Comparison of ENCODE assay signal across 7 mouse cellular contexts in genomic region chr17:17837426-17837825, GRCm38 (mm10). TPM values are rescaled to one million over a fixed set of nuclear protein-coding genes. Genes with fewer than 3 reads are reported as not detected.
DNase-seq lines count a peak whose midpoint lies in the region; ATAC-seq lines count a peak whose summit lies in the region.

No protein-coding gene starts in this region.

- peaks cover 47% of the 10 kb centered on the region for H3K4me1 ChIP-seq in lung, embryonic 15.5 days
- peaks cover 24% of the 10 kb centered on the region for H3K4me1 ChIP-seq in forebrain, embryonic 14.5 days (ENCODE audit: control insufficient read depth, insufficient read depth, low read length)
- H3K4me1 ChIP-seq in limb, embryonic 12.5 days (replicated peaks): peaks cover 53% of the 10 kb centered on the region
- peaks cover 64% of the 10 kb centered on the region for H3K4me1 ChIP-seq in neural tube, embryonic 13.5 days (replicated peaks)

- no peaks in the 10 kb centered on the region for H3K9me3 ChIP-seq in lung, embryonic 15.5 days
- no peaks in the 10 kb centered on the region for H3K9me3 ChIP-seq in forebrain, embryonic 14.5 days (replicated peaks; ENCODE audit: control insufficient read depth, low read length)
- H3K9me3 ChIP-seq in limb, embryonic 12.5 days: no peaks in the 10 kb centered on the region
- no peaks in the 10 kb centered on the region for H3K9me3 ChIP-seq in neural tube, embryonic 13.5 days

- no peak for ATAC-seq in lung, embryonic 15.5 days (ENCODE audit: borderline replicate concordance, extremely low read depth, low FRiP score, low TSS enrichment)
- ATAC-seq in forebrain, embryonic 14.5 days: no peak; the same call in 1 of the 2 replicates
- no peak for ATAC-seq in limb, embryonic 12.5 days (ENCODE audit: insufficient number of reproducible peaks, insufficient read depth, low FRiP score, low TSS enrichment, low read depth)
- ATAC-seq in neural tube, embryonic 13.5 days (ENCODE audit: low read depth): peak; percentile 6; the same call in 1 of the 2 replicates

- H3K27me3 ChIP-seq in lung, embryonic 15.5 days: no peaks in the 10 kb centered on the region
- H3K27me3 ChIP-seq in forebrain, embryonic 14.5 days (replicated peaks; ENCODE audit: control insufficient read depth, insufficient read depth, low read length): no peaks in the 10 kb centered on the region
- H3K27me3 ChIP-seq in limb, embryonic 12.5 days: no peaks in the 10 kb centered on the region
- H3K27me3 ChIP-seq in neural tube, embryonic 13.5 days: no peaks in the 10 kb centered on the region

- peak overlapping the region; percentile 54 for H3K4me2 ChIP-seq in lung, embryonic 15.5 days
- H3K4me2 ChIP-seq in forebrain, embryonic 14.5 days (ENCODE audit: low read length): peak overlapping the region; percentile 66
- peak overlapping the region; percentile 63 for H3K4me2 ChIP-seq in limb, embryonic 12.5 days
- peak overlapping the region; percentile 69 for H3K4me2 ChIP-seq in neural tube, embryonic 13.5 days

- 7% methylated on average over 13 of the region's 13 CpGs for WGBS in lung, embryonic 15.5 days
- WGBS in forebrain, embryonic 14.5 days: 9% methylated on average over 13 of the region's 13 CpGs
- WGBS in limb, embryonic 12.5 days: 7% methylated on average over 13 of the region's 13 CpGs
- 8% methylated on average over 13 of the region's 13 CpGs for WGBS in neural tube, embryonic 13.5 days

- no peak for DNase-seq in lung, postnatal 25 days (ENCODE audit: low spot score)
- DNase-seq in cerebellum, adult 9-11 months: peak; percentile 69
- DNase-seq in forebrain, embryonic 14.5 days (ENCODE audit: low spot score): no peak
- DNase-seq in MN1 (ENCODE audit: low spot score): no peak

- H3K9ac ChIP-seq in lung, embryonic 15.5 days: peak overlapping the region; percentile 17; the same call in 1 of the 2 replicates
- peak overlapping the region; percentile 66 for H3K9ac ChIP-seq in forebrain, embryonic 14.5 days (ENCODE audit: low read length)
- H3K9ac ChIP-seq in limb, embryonic 12.5 days (replicated peaks): peak overlapping the region; percentile 55; the same call in 1 of the 2 replicates
- peak overlapping the region; percentile 73 for H3K9ac ChIP-seq in neural tube, embryonic 13.5 days

- peaks cover 56% of the 10 kb centered on the region for H3K36me3 ChIP-seq in lung, embryonic 15.5 days
- peaks cover 48% of the 10 kb centered on the region for H3K36me3 ChIP-seq in forebrain, embryonic 14.5 days (ENCODE audit: control insufficient read depth, insufficient read depth, low read length)
- H3K36me3 ChIP-seq in limb, embryonic 12.5 days: peaks cover 84% of the 10 kb centered on the region
- peaks cover 65% of the 10 kb centered on the region for H3K36me3 ChIP-seq in neural tube, embryonic 13.5 days

- H3K27ac ChIP-seq in lung, embryonic 15.5 days: peak overlapping the region; percentile 86
- H3K27ac ChIP-seq in forebrain, embryonic 14.5 days (ENCODE audit: low read depth, low read length): peak overlapping the region; percentile 71
- H3K27ac ChIP-seq in limb, embryonic 12.5 days: peak overlapping the region; percentile 79
- peak overlapping the region; percentile 85 for H3K27ac ChIP-seq in neural tube, embryonic 13.5 days (replicated peaks)

- peak overlapping the region; percentile 42 for H3K4me3 ChIP-seq in lung, embryonic 15.5 days
- peak overlapping the region; percentile 39 for H3K4me3 ChIP-seq in forebrain, embryonic 14.5 days (ENCODE audit: low read depth, low read length)
- peak overlapping the region; percentile 42 for H3K4me3 ChIP-seq in limb, embryonic 12.5 days (replicated peaks)
- H3K4me3 ChIP-seq in neural tube, embryonic 13.5 days: peak overlapping the region; percentile 44

RNA-seq across cellular contexts. Expression of gene Spaca6, which starts 10.5 kb away (rescaled TPM):
- 31.7 and 37.1 TPM in 2 replicates for polyA plus RNA-seq in lung, embryonic 15.5 days (2015; fragmentation: Nextera tagmentation; extraction: Ambion mirVana)
- 5.6 and 10.9 TPM in 2 replicates for polyA plus RNA-seq in forebrain, embryonic 14.5 days (2014; fragmentation: Nextera tagmentation; extraction: Ambion mirVana)
- 62.7 and 62.8 TPM in 2 replicates for polyA plus RNA-seq in limb, embryonic 12.5 days (2016; fragmentation: Nextera tagmentation; extraction: Ambion mirVana)
- 31.4 and 36.0 TPM in 2 replicates for polyA plus RNA-seq in neural tube, embryonic 13.5 days (2015; fragmentation: Nextera tagmentation; extraction: Ambion mirVana)

RNA-seq across cellular contexts. Expression of gene Has1, which starts 17.6 kb away (rescaled TPM):
- polyA plus RNA-seq in lung, embryonic 15.5 days (2015; fragmentation: Nextera tagmentation; extraction: Ambion mirVana): 0.93 and 0.97 TPM in 2 replicates
- polyA plus RNA-seq in forebrain, embryonic 14.5 days (2014; fragmentation: Nextera tagmentation; extraction: Ambion mirVana): 0.39 and 0.53 TPM in 2 replicates
- 1.5 and 1.8 TPM in 2 replicates for polyA plus RNA-seq in limb, embryonic 12.5 days (2016; fragmentation: Nextera tagmentation; extraction: Ambion mirVana)
- polyA plus RNA-seq in neural tube, embryonic 13.5 days (2015; fragmentation: Nextera tagmentation; extraction: Ambion mirVana): 0.63 and 0.70 TPM in 2 replicates

RNA-seq across cellular contexts. Expression of gene Fpr1, which starts 46.3 kb away (rescaled TPM):
- polyA plus RNA-seq in lung, embryonic 15.5 days (2015; fragmentation: Nextera tagmentation; extraction: Ambion mirVana): 0.44 and 0.91 TPM in 2 replicates
- not detected in 2 replicates for polyA plus RNA-seq in forebrain, embryonic 14.5 days (2014; fragmentation: Nextera tagmentation; extraction: Ambion mirVana)
- not detected in 2 replicates for polyA plus RNA-seq in limb, embryonic 12.5 days (2016; fragmentation: Nextera tagmentation; extraction: Ambion mirVana)
- 0.14 TPM in 1 of 2 replicates, not detected in the other for polyA plus RNA-seq in neural tube, embryonic 13.5 days (2015; fragmentation: Nextera tagmentation; extraction: Ambion mirVana)

RNA-seq across cellular contexts. Expression of gene Fpr2, which starts 50.2 kb away (rescaled TPM):
- 1.4 and 1.5 TPM in 2 replicates for polyA plus RNA-seq in lung, embryonic 15.5 days (2015; fragmentation: Nextera tagmentation; extraction: Ambion mirVana)
- not detected in 2 replicates for polyA plus RNA-seq in forebrain, embryonic 14.5 days (2014; fragmentation: Nextera tagmentation; extraction: Ambion mirVana)
- not detected in 2 replicates for polyA plus RNA-seq in limb, embryonic 12.5 days (2016; fragmentation: Nextera tagmentation; extraction: Ambion mirVana)
- 0.28 TPM in 1 of 2 replicates, not detected in the other for polyA plus RNA-seq in neural tube, embryonic 13.5 days (2015; fragmentation: Nextera tagmentation; extraction: Ambion mirVana)

RNA-seq across cellular contexts. Expression of gene Fpr3, which starts 50.2 kb away (rescaled TPM):
- not detected in 2 replicates for polyA plus RNA-seq in lung, embryonic 15.5 days (2015; fragmentation: Nextera tagmentation; extraction: Ambion mirVana)
- polyA plus RNA-seq in forebrain, embryonic 14.5 days (2014; fragmentation: Nextera tagmentation; extraction: Ambion mirVana): not detected in 2 replicates
- not detected in 2 replicates for polyA plus RNA-seq in limb, embryonic 12.5 days (2016; fragmentation: Nextera tagmentation; extraction: Ambion mirVana)
- polyA plus RNA-seq in neural tube, embryonic 13.5 days (2015; fragmentation: Nextera tagmentation; extraction: Ambion mirVana): not detected in 2 replicates

Comparison
In these comparisons a context has a peak if more than half of its experiments do, and no peak if none do; other contexts are left out.
1. H3K9ac ChIP-seq: peak in every context shown above with its lines; median percentile 73 in neural tube, embryonic 13.5 days; 66 in forebrain, embryonic 14.5 days; 55 in limb, embryonic 12.5 days; 17 in lung, embryonic 15.5 days.